Mouse (Mus musculus): ENCODE results near the gene Tmem191c. TPM values are rescaled to one million over a fixed set of nuclear protein-coding genes. Genes with fewer than 3 reads are reported as not detected.

Tmem191c gene
- total and polyA plus RNA-seq, 3 experiments = 3.3 to 7.5 TPM; not detected in 1

GRCm38 (mm10) chr16:17239409-17239808 is 36.5 kb upstream of the Tmem191c start (continued):
- no peak for TF ChIP-seq BHLHE40 (IDR thresholded peaks at IDR 0.05; ENCODE audit: borderline replicate concordance, low read depth, low read length)
- TF ChIP-seq MEF2A (IDR thresholded peaks at IDR 0.05; ENCODE audit: extremely low read depth, insufficient replicate concordance, low read depth, low read length, poor library complexity, severe bottlenecking) = no peak
- TF ChIP-seq KAT2A (conservative IDR thresholded peaks at IDR 0.05; ENCODE audit: low read depth, low read length) = no peak
- TF ChIP-seq ZMIZ1 (IDR thresholded peaks at IDR 0.05; ENCODE audit: low read depth, low read length) = no peak
- no peak for TF ChIP-seq NRF1 (IDR thresholded peaks at IDR 0.05; ENCODE audit: insufficient read depth, low read depth, low read length, poor library complexity, severe bottlenecking)
- TF ChIP-seq GABPA (IDR thresholded peaks at IDR 0.05; ENCODE audit: low read depth, low read length) = no peak
- TF ChIP-seq ZNF384 (IDR thresholded peaks at IDR 0.05; ENCODE audit: low read depth, low read length) = no peak
- no peak for TF ChIP-seq USF1 (IDR thresholded peaks at IDR 0.05; ENCODE audit: low read depth, low read length)
- TF ChIP-seq POLR2AphosphoS5 (IDR thresholded peaks at IDR 0.05; ENCODE audit: borderline replicate concordance, low read depth, low read length) = no peak
- TF ChIP-seq SMC3 (IDR thresholded peaks at IDR 0.05; ENCODE audit: low read depth, low read length) = no peak
- TF ChIP-seq JUND (IDR thresholded peaks at IDR 0.05; ENCODE audit: low read depth, low read length) = no peak
- TF ChIP-seq POLR2A (IDR thresholded peaks at IDR 0.05; ENCODE audit: control insufficient read depth in 1 of 2, insufficient read depth in 1 of 2, low read depth in 1 of 2, low read length in 2 of 2, poor library complexity in 1 of 2) = no peak

- no peaks in the 10 kb centered on the region for H3K9me3 ChIP-seq (replicated peaks; ENCODE audit: insufficient read depth, low read length)
- no peak overlapping the region for H3K4me3 ChIP-seq (ENCODE audit: control insufficient read depth in 1 of 2, insufficient read depth in 1 of 2, low read depth in 2 of 2, low read length in 2 of 2)
- no peak for TF ChIP-seq EP300 (IDR thresholded peaks at IDR 0.05; ENCODE audit: low read depth in 1 of 2, low read length in 2 of 2)
- no peak for TF ChIP-seq CTCF (IDR thresholded peaks at IDR 0.05 in 2 of 3, conservative IDR thresholded peaks at IDR 0.05 in 1 of 3; ENCODE audit: control insufficient read depth in 1 of 3, insufficient read depth in 1 of 3, low read depth in 2 of 3, low read length in 3 of 3, poor library complexity in 1 of 3, severe bottlenecking in 1 of 3)
- no peak for TF ChIP-seq CHD1 (IDR thresholded peaks at IDR 0.05; ENCODE audit: low read depth, low read length)
- TF ChIP-seq MEF2A (IDR thresholded peaks at IDR 0.05; ENCODE audit: extremely low read depth, insufficient replicate concordance, low read depth, low read length, poor library complexity, severe bottlenecking) = no peak
- TF ChIP-seq BHLHE40 (IDR thresholded peaks at IDR 0.05; ENCODE audit: borderline replicate concordance, low read depth, low read length) = no peak
- TF ChIP-seq MAFK (IDR thresholded peaks at IDR 0.05; ENCODE audit: borderline replicate concordance, low read depth, low read length) = no peak
- TF ChIP-seq RAD21 (IDR thresholded peaks at IDR 0.05; ENCODE audit: low read depth, low read length) = no peak
- TF ChIP-seq HCFC1 (IDR thresholded peaks at IDR 0.05; ENCODE audit: low read depth, low read length) = no peak
- no peak for TF ChIP-seq POLR2AphosphoS2 (IDR thresholded peaks at IDR 0.05; ENCODE audit: low read length)
- peaks cover 9% of the 10 kb centered on the region for H3K79me2 ChIP-seq (ENCODE audit: control insufficient read depth, insufficient read depth, low read length, poor library complexity)
- H3K36me3 ChIP-seq (ENCODE audit: control insufficient read depth in 1 of 2, insufficient read depth in 2 of 2, low read length in 2 of 2) = peaks cover 0 to 28% of the 10 kb centered on the region in 2 experiments; a peak in 2 of 4 replicates
- no peak for DNase-seq (ENCODE audit: low read depth, low spot score)
- H3K4me1 ChIP-seq (ENCODE audit: control insufficient read depth in 1 of 2, insufficient read depth in 2 of 2, low read length in 2 of 2) = peaks cover 17 to 34% of the 10 kb centered on the region in 2 experiments
- H3K9ac ChIP-seq (ENCODE audit: control insufficient read depth, low read depth, low read length, poor library complexity, severe bottlenecking) = no peak overlapping the region
- H3K27me3 ChIP-seq (ENCODE audit: control insufficient read depth in 1 of 2, insufficient read depth in 2 of 2, low read length in 2 of 2) = no peaks in the 10 kb centered on the region
- no peak overlapping the region for H3K27ac ChIP-seq (ENCODE audit: control insufficient read depth, low read depth, low read length)
Observed at GRCm38 (mm10) chr16:17243731-17244130, 32.1 kb upstream of the Tmem191c start.

Measured in MEL (cell line).